Mouse (Mus musculus) CH12.LX (cell line): ENCODE data around the gene Glp2r.

Experiments used
- CHD2 ChIP-seq: IDR thresholded peaks from 2 replicates; pipeline ENCODE4 v1.6.1; 2011; ENCODE audit warnings: low read length, improper control_type of control experiment
- CTCF ChIP-seq, 2 experiments: IDR thresholded peaks in 1 of 2; conservative IDR thresholded peaks in 1 of 2; 2 replicates each; pipeline ENCODE4 v1.5.1; 2011 to 2012; ENCODE audit warnings: low read depth in 2 of 2, low read length in 2 of 2, improper control_type of control experiment in 1 of 2, inconsistent platforms in 1 of 2, mild to moderate bottlenecking in 1 of 2, moderate library complexity in 1 of 2
- JUN ChIP-seq: IDR thresholded peaks from 2 replicates; pipeline ENCODE4 v1.6.1; 2011; ENCODE audit warnings: low read depth, mild to moderate bottlenecking, low read length, improper control_type of control experiment, moderate library complexity; ENCODE audit not compliant: insufficient read depth
- USF2 ChIP-seq: conservative IDR thresholded peaks from 2 replicates; pipeline ENCODE4 v1.6.1; 2011; ENCODE audit warnings: low read depth, low read length, improper control_type of control experiment

DNA sequence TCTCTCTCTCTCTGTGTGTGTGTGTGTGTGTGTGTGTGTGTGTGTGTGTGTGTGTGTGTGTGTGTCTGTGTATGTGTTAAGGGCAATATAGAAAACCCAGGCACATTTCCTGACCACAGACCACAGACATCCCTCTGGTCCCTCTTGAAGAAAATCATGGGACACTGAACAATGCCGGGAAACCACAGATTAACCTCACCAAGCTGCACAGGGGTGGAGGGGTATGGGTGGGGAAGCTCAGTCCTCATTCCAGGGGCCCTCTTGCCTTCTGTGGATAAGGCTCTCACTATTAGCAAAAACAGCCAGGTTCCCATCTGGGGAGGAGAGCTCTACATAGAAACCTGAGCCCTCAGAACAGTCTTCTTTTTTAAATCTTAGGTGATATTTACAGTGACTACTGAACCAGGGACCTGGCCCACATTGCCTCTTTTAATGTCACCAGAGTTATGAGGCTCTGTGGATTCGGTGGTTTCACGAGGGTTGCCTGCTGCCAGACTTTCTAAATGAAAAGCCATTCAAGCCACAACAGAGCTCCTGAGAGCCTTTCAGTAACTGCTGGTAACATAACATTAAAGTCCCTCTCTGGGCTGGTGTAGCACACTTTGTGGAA, 137.2 kb downstream of the Glp2r start:
- TF ChIP-seq CTCF (conservative IDR thresholded peaks at IDR 0.05 in 1 of 2, IDR thresholded peaks at IDR 0.05 in 1 of 2; ENCODE audit: low read depth in 2 of 2, low read length in 2 of 2) (no peak), USF2 (no peak), JUN (no peak), CHD2 (no peak)
